Mouse (Mus musculus) gastrocnemius, postnatal 14 days (tissue): ENCODE data around the gene Unc79. TPM values are rescaled to one million over a fixed set of nuclear protein-coding genes. Genes with fewer than 3 reads are reported as not detected.

Experiments used
- microRNA-seq, 2 experiments: library from miRNA; unstranded; fragments of <30 nt; microRNA quantifications; one replicate each; pipeline ENCODE4 v1.2.0; 2021
- total RNA-seq, 2 experiments: library from RNA; stranded (reverse); gene quantifications; 2 replicates each; pipeline ENCODE4 v1.2.3; 2021

The Unc79 gene
- total RNA-seq, 2 experiments from 2014 or later, result 0.07 to 0.10 TPM

Small RNA genes within 50 kb of the gene (microRNA-seq; reads per million reads assigned to microRNA genes)
- gene Gm44324, result 0 reads per million in 2 experiments

Other genes starting within 250 kb of the Unc79 start
- 1 to 10 TPM; 6.4 to 8.4 TPM for gene Itpk1, start 243.9 kb upstream of the Unc79 start, total RNA-seq
- 1 to 10 TPM; 4.7 to 4.8 TPM for gene Moap1, start 205.2 kb upstream of the Unc79 start, total RNA-seq
- 1 to 10 TPM; 2.0 to 2.3 TPM for gene Tmem251, start 205.1 kb upstream of the Unc79 start, total RNA-seq
- not detected for gene Gm28051, start 191.1 kb upstream of the Unc79 start, total RNA-seq
- 1 to 10 TPM; 7.2 to 7.6 TPM for gene Gon7, start 191.1 kb upstream of the Unc79 start, total RNA-seq
- gene Ubr7, start 190.9 kb upstream of the Unc79 start, total RNA-seq, result 10 to 100 TPM; 13.9 to 14.5 TPM
- 1 to 10 TPM; 3.0 to 3.1 TPM for gene Gm20604, start 190.2 kb upstream of the Unc79 start, total RNA-seq
- 10 to 100 TPM; 17.0 to 17.6 TPM for gene Btbd7, start 70.4 kb upstream of the Unc79 start, total RNA-seq
- not detected for gene Cox8c, start 49.5 kb upstream of the Unc79 start, total RNA-seq